Mouse (Mus musculus): ENCODE results near the gene Nsun5. TPM values are rescaled to one million over a fixed set of nuclear protein-coding genes. Genes with fewer than 3 reads are reported as not detected.

Nsun5 gene
- polyA plus RNA-seq, 1 experiment: 29.4 TPM

- Histone ChIP-seq H3K4me3 (replicated peaks; ENCODE audit: extremely low read depth, low read depth, low read length) (no peak overlapping the region), H3K4me1 (ENCODE audit: control insufficient read depth, insufficient read depth, low read length) (no peaks in the 10 kb centered on the region)
- no peak for DNase-seq
- TF ChIP-seq POLR2A (IDR thresholded peaks at IDR 0.05; ENCODE audit: borderline replicate concordance, extremely low read depth, low read depth, low read length) (no peak), CTCF (IDR thresholded peaks at IDR 0.05; ENCODE audit: insufficient read depth, low read length) (no peak)
- 70% methylated on average over 4 of the region's 4 CpGs for WGBS
These were observed 22.2 kb upstream of the Nsun5 start for GRCm38 (mm10) chr5:135347511-135348011.

- WGBS: 90% methylated on average over 35 of the region's 35 CpGs
- no peak within 1 kb of the TSS for H3K4me3 ChIP-seq (replicated peaks; ENCODE audit: extremely low read depth, low read depth, low read length)
- H3K4me1 ChIP-seq (ENCODE audit: control insufficient read depth, insufficient read depth, low read length): no peaks in the 10 kb centered on the region
- DNase-seq: no peak
- no peak for TF ChIP-seq POLR2A (IDR thresholded peaks at IDR 0.05; ENCODE audit: borderline replicate concordance, extremely low read depth, low read depth, low read length)
- TF ChIP-seq CTCF (IDR thresholded peaks at IDR 0.05; ENCODE audit: insufficient read depth, low read length): no peak
These were observed 19.9 kb upstream of the Nsun5 start, which contains the start of gene Fkbp6 for GRCm38 (mm10) chr5:135349862-135350261. Gene Fkbp6, minus strand, starts transcription at chr5:135350044.

- 79% methylated on average over 13 of the region's 13 CpGs for WGBS
- no peak for DNase-seq
- no peaks in the 10 kb centered on the region for H3K4me1 ChIP-seq (ENCODE audit: control insufficient read depth, insufficient read depth, low read length)
- no peak for TF ChIP-seq CTCF (IDR thresholded peaks at IDR 0.05; ENCODE audit: insufficient read depth, low read length)
- no peak for TF ChIP-seq POLR2A (IDR thresholded peaks at IDR 0.05; ENCODE audit: borderline replicate concordance, extremely low read depth, low read depth, low read length)
- H3K4me3 ChIP-seq (replicated peaks; ENCODE audit: extremely low read depth, low read depth, low read length): no peak overlapping the region
These were observed 18.1 kb upstream of the Nsun5 start for GRCm38 (mm10) chr5:135351606-135352005.

- Histone ChIP-seq H3K4me1 (ENCODE audit: control insufficient read depth, insufficient read depth, low read length) (no peaks in the 10 kb centered on the region), H3K4me3 (replicated peaks; ENCODE audit: extremely low read depth, low read depth, low read length) (no peak within 1 kb of the TSS)
- DNase-seq: no peak
- 49% methylated on average over 9 of the region's 9 CpGs for WGBS
- TF ChIP-seq CTCF (IDR thresholded peaks at IDR 0.05; ENCODE audit: insufficient read depth, low read length): no peak
- no peak for TF ChIP-seq POLR2A (IDR thresholded peaks at IDR 0.05; ENCODE audit: borderline replicate concordance, extremely low read depth, low read depth, low read length)
These were observed 16.8 kb upstream of the Nsun5 start, which contains the start of gene Trim50 for GRCm38 (mm10) chr5:135352995-135353394. Gene Trim50, plus strand, starts transcription at chr5:135353295.

- 21% methylated on average over 20 of the region's 20 CpGs for WGBS
- TF ChIP-seq CTCF (IDR thresholded peaks at IDR 0.05; ENCODE audit: insufficient read depth, low read length): no peak
- TF ChIP-seq POLR2A (IDR thresholded peaks at IDR 0.05; ENCODE audit: borderline replicate concordance, extremely low read depth, low read depth, low read length): no peak
- Histone ChIP-seq H3K4me3 (replicated peaks; ENCODE audit: extremely low read depth, low read depth, low read length) (no peak overlapping the region), H3K4me1 (ENCODE audit: control insufficient read depth, insufficient read depth, low read length) (no peaks in the 10 kb centered on the region)
- no peak for DNase-seq
These were observed 16.2 kb upstream of the Nsun5 start for GRCm38 (mm10) chr5:135353564-135353963.

GRCm38 (mm10) chr5:135356090-135356489, 13.7 kb upstream of the Nsun5 start:
- 14% methylated on average over 1 of the region's 1 CpGs for WGBS
- TF ChIP-seq CTCF (IDR thresholded peaks at IDR 0.05; ENCODE audit: insufficient read depth, low read length) (no peak), POLR2A (IDR thresholded peaks at IDR 0.05; ENCODE audit: borderline replicate concordance, extremely low read depth, low read depth, low read length) (no peak)
- no peak for DNase-seq
- no peak overlapping the region for H3K4me3 ChIP-seq (replicated peaks; ENCODE audit: extremely low read depth, low read depth, low read length)
- no peaks in the 10 kb centered on the region for H3K4me1 ChIP-seq (ENCODE audit: control insufficient read depth, insufficient read depth, low read length)

- 80% methylated on average over 2 of the region's 2 CpGs for WGBS
- DNase-seq: no peak
- H3K4me3 ChIP-seq (replicated peaks; ENCODE audit: extremely low read depth, low read depth, low read length): no peak overlapping the region
- no peaks in the 10 kb centered on the region for H3K4me1 ChIP-seq (ENCODE audit: control insufficient read depth, insufficient read depth, low read length)
- no peak for TF ChIP-seq POLR2A (IDR thresholded peaks at IDR 0.05; ENCODE audit: borderline replicate concordance, extremely low read depth, low read depth, low read length)
These were observed 12.2 kb upstream of the Nsun5 start for GRCm38 (mm10) chr5:135357556-135357955.

- WGBS: 68% methylated on average over 2 of the region's 2 CpGs
These were observed 10.0 kb upstream of the Nsun5 start for GRCm38 (mm10) chr5:135359772-135360171.

GRCm38 (mm10) chr5:135362572-135362971, 7.2 kb upstream of the Nsun5 start:
- Histone ChIP-seq H3K4me3 (replicated peaks; ENCODE audit: extremely low read depth, low read depth, low read length) (no peak overlapping the region), H3K4me1 (ENCODE audit: control insufficient read depth, insufficient read depth, low read length) (no peaks in the 10 kb centered on the region)
- DNase-seq: no peak
- no peak for TF ChIP-seq POLR2A (IDR thresholded peaks at IDR 0.05; ENCODE audit: borderline replicate concordance, extremely low read depth, low read depth, low read length)
- no peak for TF ChIP-seq CTCF (IDR thresholded peaks at IDR 0.05; ENCODE audit: insufficient read depth, low read length)
- WGBS: 81% methylated on average over 3 of the region's 3 CpGs

More at GRCm38 (mm10) chr5:135359772-135360171, 10.0 kb upstream of the Nsun5 start:
- Histone ChIP-seq H3K4me3 (replicated peaks; ENCODE audit: extremely low read depth, low read depth, low read length) (no peak overlapping the region), H3K4me1 (ENCODE audit: control insufficient read depth, insufficient read depth, low read length) (no peaks in the 10 kb centered on the region)
- DNase-seq: no peak
- TF ChIP-seq CTCF (IDR thresholded peaks at IDR 0.05; ENCODE audit: insufficient read depth, low read length) (no peak), POLR2A (IDR thresholded peaks at IDR 0.05; ENCODE audit: borderline replicate concordance, extremely low read depth, low read depth, low read length) (no peak)

- WGBS: 26% methylated on average over 12 of the region's 12 CpGs
- no peak for DNase-seq
- Histone ChIP-seq H3K4me1 (ENCODE audit: control insufficient read depth, insufficient read depth, low read length) (no peaks in the 10 kb centered on the region), H3K4me3 (replicated peaks; ENCODE audit: extremely low read depth, low read depth, low read length) (no peak overlapping the region)
- TF ChIP-seq POLR2A (IDR thresholded peaks at IDR 0.05; ENCODE audit: borderline replicate concordance, extremely low read depth, low read depth, low read length): no peak
- TF ChIP-seq CTCF (IDR thresholded peaks at IDR 0.05; ENCODE audit: insufficient read depth, low read length): peak; percentile 54
These were observed 6.2 kb upstream of the Nsun5 start for GRCm38 (mm10) chr5:135363540-135363939.
